Mouse (Mus musculus) gastrocnemius, postnatal 14 days (tissue): ENCODE results near the gene Chrne. TPM values are rescaled to one million over a fixed set of nuclear protein-coding genes. Genes with fewer than 3 reads are reported as not detected.
"Not testable (repeated sequence)": the region's sequence is repeated elsewhere in the genome, so short reads cannot be mapped to it uniquely, and the experiment has no call there.

Source experiments
- DNase-seq: peaks from one replicate; pipeline ENCODE4 v3.0.0; 2021; ENCODE audit warnings: mixed read lengths
- intact Hi-C: fragments of 180-260 bp; cut with DNase I; formaldehyde crosslinking; loops from one replicate; pipeline ENCODE4 v1.15.1; 2025; ENCODE audit warnings: low total_unique reads
- total RNA-seq, 2 experiments: library from RNA; stranded (reverse); gene quantifications; 2 replicates each; pipeline ENCODE4 v1.2.3; 2021

Gene Chrne
- total RNA-seq, 2 experiments from 2014 or later: 38.7 to 39.4 TPM

- DNase-seq, intact Hi-C loops: not testable (repeated sequence)
These were observed 48.4 kb downstream of the Chrne start for GRCm38 (mm10) chr11:70570614-70571013.

GRCm38 (mm10) chr11:70566586-70566985 lies 52.4 kb downstream of the Chrne start:
- no peak for DNase-seq
- intact Hi-C loops: no loop called here

Other genes starting within 250 kb of the Chrne start
- gene Pelp1, start 209.2 kb downstream of the Chrne start, total RNA-seq: 10 to 100 TPM; 14.9 to 18.6 TPM
- gene Arrb2, start 186.6 kb downstream of the Chrne start, total RNA-seq: 1 to 10 TPM; 8.3 to 9.7 TPM
- 1 to 10 TPM; 6.2 to 6.5 TPM for gene Med11, start 167.3 kb downstream of the Chrne start, total RNA-seq
- under 1 TPM; 0.31 to 0.84 TPM for gene Zmynd15, start 159.8 kb downstream of the Chrne start, total RNA-seq
- gene Cxcl16, start 159.2 kb downstream of the Chrne start, total RNA-seq: 1 to 10 TPM; 2.6 to 3.1 TPM
- not detected for gene Tm4sf5, start 114.0 kb downstream of the Chrne start, total RNA-seq
- not detected for gene Vmo1, start 104.6 kb downstream of the Chrne start, total RNA-seq
- not detected for gene Gltpd2, start 100.0 kb downstream of the Chrne start, total RNA-seq
- 100 to 1,000 TPM; 292 to 301 TPM for gene Psmb6, start 93.8 kb downstream of the Chrne start, total RNA-seq
- not detected for gene Gm40193, start 86.3 kb downstream of the Chrne start, total RNA-seq
- gene Pld2, start 79.2 kb downstream of the Chrne start, total RNA-seq: 10 to 100 TPM; 15.9 to 17.1 TPM
- 10 to 100 TPM; 26.1 to 27.7 TPM for gene Mink1, start 56.3 kb downstream of the Chrne start, total RNA-seq
- not detected for gene 4930544D05Rik, start 3.4 kb downstream of the Chrne start, total RNA-seq
- under 1 TPM in 1 of 2 experiments, not detected in 1; 0.08 TPM for gene Gp1ba, start 19.9 kb upstream of the Chrne start, total RNA-seq
- 10 to 100 TPM; 34.9 to 35.7 TPM for gene Rnf167, start 28.0 kb upstream of the Chrne start, total RNA-seq
- gene Slc25a11, start 28.3 kb upstream of the Chrne start, total RNA-seq: 100 to 1,000 TPM; 278 to 315 TPM
- 100 to 1,000 TPM; 340 to 388 TPM for gene Pfn1, start 35.4 kb upstream of the Chrne start, total RNA-seq
- gene Eno3, start 38.0 kb upstream of the Chrne start, total RNA-seq: 1,000 to 10,000 TPM; 6,763 to 7,262 TPM
- gene Spag7, start 50.2 kb upstream of the Chrne start, total RNA-seq: 100 to 1,000 TPM; 117 to 122 TPM
- 10 to 100 TPM; 21.2 to 25.5 TPM for gene Camta2, start 68.9 kb upstream of the Chrne start, total RNA-seq
- 1 to 10 TPM; 2.5 to 3.3 TPM for gene Inca1, start 80.9 kb upstream of the Chrne start, total RNA-seq
- 100 to 1,000 TPM; 216 to 226 TPM for gene Kif1c, start 81.3 kb upstream of the Chrne start, total RNA-seq
- 10 to 100 TPM in 1 of 2 experiments, 1 to 10 TPM in 1; 7.4 to 10.8 TPM for gene Zfp3, start 145.0 kb upstream of the Chrne start, total RNA-seq
- under 1 TPM in 1 of 2 experiments, not detected in 1; 0.22 TPM for gene Scimp, start 193.4 kb upstream of the Chrne start, total RNA-seq
- 10 to 100 TPM; 22.7 to 24.3 TPM for gene Rabep1, start 225.6 kb upstream of the Chrne start, total RNA-seq